Mouse (Mus musculus): ENCODE measurements around the gene Rsbn1l.
A peak's percentile ranks its signal among the peaks of the same experiment; 100 is the strongest.

DNA sequence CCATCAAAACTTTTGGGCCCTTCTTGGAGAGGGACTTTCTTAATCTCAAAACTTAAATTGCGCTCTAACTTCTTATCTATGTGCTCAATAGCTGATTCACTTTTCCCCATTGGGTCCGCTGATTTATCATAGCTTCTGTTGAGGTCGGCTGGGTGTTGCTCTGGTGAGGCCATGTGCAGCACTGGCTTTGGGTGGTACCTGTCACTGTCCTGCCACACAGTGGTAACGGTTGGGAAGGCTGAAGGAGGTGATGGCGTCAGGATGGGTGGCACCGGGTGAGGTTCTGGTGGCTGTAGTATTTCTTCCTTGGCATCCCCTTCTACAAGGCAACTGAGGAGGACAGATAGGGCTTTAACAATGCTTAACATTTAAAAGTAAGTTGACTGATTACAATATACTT is 42.2 kb upstream of the Rsbn1l start:
- TF ChIP-seq MAX (IDR thresholded peaks at IDR 0.05; ENCODE audit: low read depth) (no peak), POLR2A (IDR thresholded peaks at IDR 0.05; ENCODE audit: insufficient read length, low read depth) (peak; percentile 25), POLR2AphosphoS2 (IDR thresholded peaks at IDR 0.05; ENCODE audit: insufficient read length, low read depth) (peak; percentile 36), TCF12 (IDR thresholded peaks at IDR 0.05; ENCODE audit: insufficient read depth, poor library complexity, severe bottlenecking) (no peak), TCF3 (IDR thresholded peaks at IDR 0.05; ENCODE audit: insufficient read length, low read depth) (no peak), USF1 (IDR thresholded peaks at IDR 0.05; ENCODE audit: low read depth) (no peak), SRF (IDR thresholded peaks at IDR 0.05; ENCODE audit: control insufficient read depth, insufficient read length, low read depth) (no peak), CEBPB (IDR thresholded peaks at IDR 0.05; ENCODE audit: insufficient read depth, poor library complexity, severe bottlenecking) (no peak), E2F4 (IDR thresholded peaks at IDR 0.05; ENCODE audit: insufficient read depth) (no peak), MYOG (IDR thresholded peaks at IDR 0.05; ENCODE audit: control insufficient read depth in 1 of 3, insufficient read depth in 1 of 3, insufficient read length in 2 of 3, low read depth in 2 of 3) (no peak), MYOD1 (IDR thresholded peaks at IDR 0.05; ENCODE audit: control insufficient read depth in 1 of 3, insufficient read length in 2 of 3, low read depth in 2 of 3) (no peak)

Data from myocyte (in vitro differentiated cells).